Mouse (Mus musculus): ENCODE measurements around the gene Svs2. TPM values are rescaled to one million over a fixed set of nuclear protein-coding genes. Genes with fewer than 3 reads are reported as not detected.

Gene Svs2
- polyA plus RNA-seq, 1 experiment from 2014 or later = not detected

DNA sequence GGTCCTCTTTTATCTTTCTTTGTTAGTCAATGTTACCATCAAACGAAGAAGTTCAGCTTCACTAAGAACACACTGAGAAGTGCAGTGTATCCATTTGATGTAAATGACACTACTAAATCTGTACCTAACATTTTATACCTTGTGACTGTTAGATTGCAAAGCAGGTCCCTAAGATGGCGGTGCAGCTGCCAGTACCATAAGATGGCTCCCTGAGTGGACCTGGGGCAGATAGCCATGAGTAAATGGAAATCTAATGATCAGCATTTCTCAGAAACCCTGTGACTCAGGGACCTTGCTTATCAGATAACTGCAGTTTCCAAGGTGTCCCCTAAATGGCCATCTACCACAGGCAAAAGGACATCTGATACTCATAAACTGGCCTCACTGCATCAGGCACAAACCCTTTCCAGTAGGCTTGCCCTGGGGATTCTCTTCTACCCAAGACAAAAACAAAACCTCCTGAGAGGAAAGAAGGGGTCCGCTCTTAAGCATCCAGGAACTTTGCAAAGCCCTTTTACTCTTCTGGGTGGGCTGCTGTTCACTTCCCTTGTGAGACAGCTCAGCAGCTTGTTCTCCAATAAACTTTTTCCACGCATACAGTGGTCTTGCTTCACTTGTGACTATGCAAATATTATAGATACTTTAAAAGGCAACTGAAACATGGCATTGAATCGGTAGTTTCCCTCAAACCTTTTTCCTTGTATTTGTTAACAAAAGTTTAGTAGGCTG, 42.1 kb downstream of the Svs2 start:
- Histone ChIP-seq H3K9ac (no peak overlapping the region), H3K9me3 (no peaks in the 10 kb centered on the region), H3K4me1 (replicated peaks) (no peaks in the 10 kb centered on the region), H3K27me3 (no peaks in the 10 kb centered on the region), H3K27ac (no peak overlapping the region), H3K4me3 (no peak overlapping the region), H3K4me2 (no peak overlapping the region), H3K36me3 (no peaks in the 10 kb centered on the region)
- 90% methylated on average over 5 of the region's 5 CpGs for WGBS
- no peak for ATAC-seq (ENCODE audit: low FRiP score)

DNA sequence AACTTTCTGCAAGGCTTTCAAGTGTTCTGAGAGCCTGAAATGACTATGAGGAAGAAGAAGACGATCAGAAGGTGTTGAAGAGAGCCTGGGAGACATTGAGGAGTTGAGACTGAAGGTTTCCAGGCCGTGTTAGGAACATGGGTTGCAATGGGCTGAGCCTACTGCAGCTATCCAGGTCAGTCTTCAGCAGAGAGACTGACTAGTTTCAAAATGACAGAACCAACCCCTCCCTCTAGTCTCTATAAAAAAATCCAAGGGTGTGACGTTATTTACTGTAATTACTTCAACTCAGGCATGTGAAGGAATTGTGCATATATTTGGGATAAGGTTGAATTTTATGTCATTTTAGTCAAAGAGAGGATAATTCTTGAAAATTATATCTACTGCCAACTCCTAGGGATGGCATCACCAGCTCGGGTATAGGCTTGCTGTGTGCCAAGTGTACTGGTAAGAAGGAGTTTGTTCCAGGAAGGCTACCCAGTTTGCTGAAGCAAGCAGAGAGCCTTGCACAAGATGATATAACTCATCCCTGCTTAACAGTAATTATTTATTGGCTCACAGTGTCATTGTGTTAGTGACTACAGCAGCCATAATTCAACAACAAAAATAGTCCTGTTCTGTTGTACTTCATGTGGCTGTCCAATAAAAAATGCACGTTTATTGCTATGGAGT, 43.2 kb downstream of the Svs2 start:
- Histone ChIP-seq H3K4me1 (replicated peaks) (no peaks in the 10 kb centered on the region), H3K27ac (no peak overlapping the region), H3K36me3 (no peaks in the 10 kb centered on the region), H3K9ac (no peak overlapping the region), H3K9me3 (no peaks in the 10 kb centered on the region), H3K27me3 (no peaks in the 10 kb centered on the region), H3K4me2 (no peak overlapping the region), H3K4me3 (no peak overlapping the region)
- 86% methylated on average over 5 of the region's 5 CpGs for WGBS
- ATAC-seq (ENCODE audit: low FRiP score) = no peak

DNA sequence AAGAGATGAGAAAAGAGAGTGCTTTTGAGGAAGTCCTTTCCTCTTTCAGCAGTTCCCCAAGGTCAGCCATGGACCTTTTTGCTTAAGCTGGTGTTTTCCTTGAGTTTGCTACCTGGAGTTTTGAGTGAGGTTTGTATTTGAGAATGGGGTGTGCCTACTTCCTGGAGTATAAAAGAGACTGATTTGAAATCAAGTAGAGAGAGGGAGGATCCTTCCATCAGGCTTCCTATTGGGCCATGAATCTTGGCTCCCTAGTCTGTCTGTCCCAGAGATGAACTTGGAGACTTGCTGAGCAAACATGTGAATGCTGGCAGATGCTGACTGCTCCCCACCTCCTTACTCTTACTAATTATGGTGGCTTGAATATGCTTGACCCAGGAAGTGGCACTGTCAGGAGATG, 46.0 kb downstream of the Svs2 start:
- no peaks in the 10 kb centered on the region for H3K36me3 ChIP-seq
- no peak overlapping the region for H3K9ac ChIP-seq
- no peaks in the 10 kb centered on the region for H3K4me1 ChIP-seq (replicated peaks)
- no peak overlapping the region for H3K4me3 ChIP-seq
- H3K27ac ChIP-seq = no peak overlapping the region
- no peak overlapping the region for H3K4me2 ChIP-seq
- ATAC-seq (ENCODE audit: low FRiP score) = no peak
- H3K27me3 ChIP-seq = no peaks in the 10 kb centered on the region
- no peaks in the 10 kb centered on the region for H3K9me3 ChIP-seq

DNA sequence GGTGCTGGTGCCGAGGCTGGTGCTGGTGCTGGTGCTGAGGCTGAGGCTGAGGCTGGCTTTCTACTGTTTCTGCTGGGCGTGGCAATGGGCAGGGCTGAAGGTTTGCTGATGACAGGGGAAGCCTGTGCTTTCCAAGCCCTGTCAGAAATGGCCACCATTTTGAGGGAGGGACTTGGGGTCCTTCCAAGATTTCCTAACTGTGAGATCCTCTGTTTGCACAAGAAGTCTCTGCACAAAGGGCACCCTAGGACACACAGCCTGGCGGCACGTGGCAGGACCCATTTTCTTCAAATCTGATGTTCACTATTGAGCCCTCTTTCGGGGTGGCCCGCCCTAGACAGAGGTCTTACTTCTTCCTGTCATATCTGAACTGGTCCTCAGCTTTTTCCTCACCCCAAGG, 47.7 kb downstream of the Svs2 start, which contains the start of gene Wfdc12:
TSS of gene Wfdc12 (minus strand) at position 33 of the 400 bp plus-strand sequence.
- H3K9me3 ChIP-seq = no peaks in the 10 kb centered on the region

DNA sequence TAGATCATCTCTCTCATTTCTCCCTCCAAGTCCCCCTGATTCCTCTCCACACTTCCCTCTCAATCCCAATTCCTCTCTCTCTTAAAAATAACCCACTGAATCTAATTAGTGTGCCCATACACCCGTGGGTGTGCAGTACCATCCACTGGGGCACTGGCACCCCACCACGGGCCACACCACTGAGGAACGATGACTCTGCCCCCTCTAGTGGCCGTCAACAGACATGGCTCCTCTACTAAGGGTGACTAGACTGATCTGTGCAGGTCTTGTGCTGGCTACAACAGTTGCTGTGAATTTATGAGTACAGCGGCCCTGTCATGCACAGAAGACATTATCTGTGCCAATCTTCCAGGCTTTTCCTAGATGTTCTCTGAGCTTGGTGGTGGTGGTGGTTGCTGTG, 49.5 kb downstream of the Svs2 start:
- Histone ChIP-seq H3K4me3 (no peak overlapping the region), H3K4me2 (no peak overlapping the region), H3K36me3 (no peaks in the 10 kb centered on the region), H3K9me3 (no peaks in the 10 kb centered on the region), H3K27ac (no peak overlapping the region), H3K27me3 (no peaks in the 10 kb centered on the region), H3K4me1 (replicated peaks) (no peaks in the 10 kb centered on the region), H3K9ac (no peak overlapping the region)
- ATAC-seq (ENCODE audit: low FRiP score) = no peak
- 34% methylated on average over 5 of the region's 5 CpGs for WGBS

More for the DNA sequence above, 47.7 kb downstream of the Svs2 start, which contains the start of gene Wfdc12:
- no peaks in the 10 kb centered on the region for H3K4me1 ChIP-seq (replicated peaks)
- H3K27ac ChIP-seq = no peak within 1 kb of the TSS
- no peak within 1 kb of the TSS for H3K4me3 ChIP-seq
- WGBS = 81% methylated on average over 6 of the region's 6 CpGs
- no peaks in the 10 kb centered on the region for H3K27me3 ChIP-seq
- no peak within 1 kb of the TSS for H3K4me2 ChIP-seq
- no peak for ATAC-seq (ENCODE audit: low FRiP score)
- no peak within 1 kb of the TSS for H3K9ac ChIP-seq
- no peaks in the 10 kb centered on the region for H3K36me3 ChIP-seq

Other genes with a start within 250 kb of the Svs2 start
- 434 and 443 TPM in 2 replicates for gene Ywhab, start 243.5 kb downstream of the Svs2 start, polyA plus RNA-seq (2015; fragmentation: Nextera tagmentation; extraction: Ambion mirVana)
- 0.44 and 2.2 TPM in 2 replicates for gene Pabpc1l, start 213.0 kb downstream of the Svs2 start, polyA plus RNA-seq (2015; fragmentation: Nextera tagmentation; extraction: Ambion mirVana)
- 21.1 and 24.0 TPM in 2 replicates for gene Stk4, start 168.1 kb downstream of the Svs2 start, polyA plus RNA-seq (2015; fragmentation: Nextera tagmentation; extraction: Ambion mirVana)
- 47.1 and 49.5 TPM in 2 replicates for gene Tomm34, start 167.3 kb downstream of the Svs2 start, polyA plus RNA-seq (2015; fragmentation: Nextera tagmentation; extraction: Ambion mirVana)
- gene Kcns1, start 67.4 kb downstream of the Svs2 start, polyA plus RNA-seq (2015; fragmentation: Nextera tagmentation; extraction: Ambion mirVana) = 0.17 and 0.41 TPM in 2 replicates
- not detected in 2 replicates for gene Wfdc5, start 55.7 kb downstream of the Svs2 start, polyA plus RNA-seq (2015; fragmentation: Nextera tagmentation; extraction: Ambion mirVana)
- not detected in 2 replicates for gene Wfdc12, start 47.9 kb downstream of the Svs2 start, polyA plus RNA-seq (2015; fragmentation: Nextera tagmentation; extraction: Ambion mirVana)
- gene Wfdc15a, start 38.3 kb downstream of the Svs2 start, polyA plus RNA-seq (2015; fragmentation: Nextera tagmentation; extraction: Ambion mirVana) = not detected in 2 replicates
- gene Wfdc15b, start 16.8 kb downstream of the Svs2 start, polyA plus RNA-seq (2015; fragmentation: Nextera tagmentation; extraction: Ambion mirVana) = not detected in 2 replicates
- gene Svs3b, start 18.2 kb upstream of the Svs2 start, polyA plus RNA-seq (2015; fragmentation: Nextera tagmentation; extraction: Ambion mirVana) = not detected in 2 replicates
- gene Svs4, start 40.0 kb upstream of the Svs2 start, polyA plus RNA-seq (2015; fragmentation: Nextera tagmentation; extraction: Ambion mirVana) = not detected in 2 replicates
- not detected in 2 replicates for gene Svs3a, start 50.8 kb upstream of the Svs2 start, polyA plus RNA-seq (2015; fragmentation: Nextera tagmentation; extraction: Ambion mirVana)
- gene Svs6, start 78.3 kb upstream of the Svs2 start, polyA plus RNA-seq (2015; fragmentation: Nextera tagmentation; extraction: Ambion mirVana) = not detected in 2 replicates
- not detected in 2 replicates for gene Svs5, start 94.3 kb upstream of the Svs2 start, polyA plus RNA-seq (2015; fragmentation: Nextera tagmentation; extraction: Ambion mirVana)
- gene Slpi, start 150.6 kb upstream of the Svs2 start, polyA plus RNA-seq (2015; fragmentation: Nextera tagmentation; extraction: Ambion mirVana) = 0.49 and 0.92 TPM in 2 replicates
- 0.05 and 0.09 TPM in 2 replicates for gene Rbpjl, start 164.7 kb upstream of the Svs2 start, polyA plus RNA-seq (2015; fragmentation: Nextera tagmentation; extraction: Ambion mirVana)
- gene Matn4, start 166.7 kb upstream of the Svs2 start, polyA plus RNA-seq (2015; fragmentation: Nextera tagmentation; extraction: Ambion mirVana) = 2.3 and 9.3 TPM in 2 replicates
- 9.0 and 9.7 TPM in 2 replicates for gene Sdc4, start 205.4 kb upstream of the Svs2 start, polyA plus RNA-seq (2015; fragmentation: Nextera tagmentation; extraction: Ambion mirVana)
- 84.3 and 85.3 TPM in 2 replicates for gene Sys1, start 218.5 kb upstream of the Svs2 start, polyA plus RNA-seq (2015; fragmentation: Nextera tagmentation; extraction: Ambion mirVana)
- 5.0 and 5.9 TPM in 2 replicates for gene Gm20458, start 222.5 kb upstream of the Svs2 start, polyA plus RNA-seq (2015; fragmentation: Nextera tagmentation; extraction: Ambion mirVana)
- gene Trp53tg5, start 235.3 kb upstream of the Svs2 start, polyA plus RNA-seq (2015; fragmentation: Nextera tagmentation; extraction: Ambion mirVana) = 0.18 TPM in 1 of 2 replicates, not detected in the other
- gene Dbndd2, start 247.6 kb upstream of the Svs2 start, polyA plus RNA-seq (2015; fragmentation: Nextera tagmentation; extraction: Ambion mirVana) = 12.0 and 13.8 TPM in 2 replicates